Mouse (Mus musculus) intestine, postnatal 0 days (tissue): ENCODE measurements around the gene Camta1. TPM values are rescaled to one million over a fixed set of nuclear protein-coding genes. Genes with fewer than 3 reads are reported as not detected.

Experiments used
- ATAC-seq: fragments of 200-750 bp; cut with Nextera tagmentation; 2 replicates; pipeline ENCODE4 v1.8.0; 2017; ENCODE audit warnings: mild to moderate bottlenecking, moderate TSS enrichment, moderate library complexity
- H3K27ac ChIP-seq: fragments of 300-500 bp; sonication (generic); 2 replicates; pipeline ENCODE4 v1.5.1; 2014; ENCODE audit warnings: mild to moderate bottlenecking, low read depth, low read length, moderate library complexity
- H3K27me3 ChIP-seq: fragments of 300-500 bp; sonication (generic); replicated peaks from 2 replicates; pipeline ENCODE4 v1.6.1; 2014; ENCODE audit warnings: low read length, mixed read lengths; ENCODE audit not compliant: control insufficient read depth, insufficient read depth
- H3K36me3 ChIP-seq: fragments of 300-500 bp; sonication (generic); 2 replicates; pipeline ENCODE4 v1.6.1; 2014; ENCODE audit warnings: mild to moderate bottlenecking, moderate library complexity; ENCODE audit not compliant: control insufficient read depth, insufficient read depth
- H3K4me1 ChIP-seq: fragments of 300-500 bp; sonication (generic); replicated peaks from 2 replicates; pipeline ENCODE4 v1.6.1; 2014; ENCODE audit warnings: antibody characterized with exemption, low read length, mixed read lengths; ENCODE audit not compliant: control insufficient read depth, insufficient read depth
- H3K4me2 ChIP-seq: fragments of 300-500 bp; sonication (generic); replicated peaks from 2 replicates; pipeline ENCODE4 v1.6.1; 2014; ENCODE audit warnings: low read depth, mild to moderate bottlenecking, moderate library complexity
- H3K4me3 ChIP-seq: fragments of 300-500 bp; sonication (generic); 2 replicates; pipeline ENCODE4 v1.5.1; 2014; ENCODE audit warnings: low read depth, low read length
- H3K9ac ChIP-seq: fragments of 300-500 bp; sonication (generic); 2 replicates; pipeline ENCODE4 v1.6.1; 2014; ENCODE audit warnings: mild to moderate bottlenecking, low read depth, low read length
- H3K9me3 ChIP-seq: fragments of 300-500 bp; sonication (generic); 2 replicates; pipeline ENCODE4 v1.6.1; 2016; ENCODE audit warnings: mixed run types; ENCODE audit not compliant: control insufficient read depth
- CTCF ChIP-seq: sonication (generic); IDR thresholded peaks from 2 replicates; pipeline ENCODE4 v1.5.1; 2016; ENCODE audit warnings: low read depth, mild to moderate bottlenecking, control low read depth, antibody characterized with exemption, moderate library complexity
- WGBS: fragments of 180-500 bp; shearing (Covaris S2); extraction: QIAGEN DNeasy Blood & Tissue Kit; methylation state at CpG from one replicate; pipeline ENCODE4 v1.1.7; 2014; 5-methylcytosine and 5-hydroxymethylcytosine counted together
- polyA plus RNA-seq: library from polyadenylated mRNA; unstranded; fragments of >200 nt; fragmentation: Nextera tagmentation; extraction: Ambion mirVana; gene quantifications from 2 replicates; pipeline ENCODE4 v1.2.1, GENCODE M21; 2015

Gene Camta1
- polyA plus RNA-seq, 1 experiment from 2014 or later = 54.1 TPM

GRCm38 (mm10) chr4:151300706-151301105 lies 561.0 kb downstream of the Camta1 start:
- 14% methylated on average over 15 of the region's 15 CpGs for WGBS
- H3K9ac ChIP-seq = no peak overlapping the region
- H3K27ac ChIP-seq = no peak overlapping the region
- no peak for TF ChIP-seq CTCF
- no peaks in the 10 kb centered on the region for H3K9me3 ChIP-seq
- ATAC-seq = no peak
- no peaks in the 10 kb centered on the region for H3K27me3 ChIP-seq
- no peak overlapping the region for H3K4me2 ChIP-seq
- H3K4me3 ChIP-seq = no peak overlapping the region
- H3K36me3 ChIP-seq = no peaks in the 10 kb centered on the region
- H3K4me1 ChIP-seq = no peaks in the 10 kb centered on the region

- Histone ChIP-seq H3K4me2 (no peak overlapping the region), H3K9ac (no peak overlapping the region), H3K4me3 (no peak overlapping the region), H3K36me3 (no peaks in the 10 kb centered on the region), H3K27ac (no peak overlapping the region), H3K9me3 (no peaks in the 10 kb centered on the region), H3K4me1 (no peaks in the 10 kb centered on the region), H3K27me3 (no peaks in the 10 kb centered on the region)
- TF ChIP-seq CTCF = no peak
- no peak for ATAC-seq
- 74% methylated on average over 13 of the region's 13 CpGs for WGBS
Measured at GRCm38 (mm10) chr4:151295515-151296203, 566.0 kb downstream of the Camta1 start.

GRCm38 (mm10) chr4:151288893-151289585 lies 572.6 kb downstream of the Camta1 start:
- Histone ChIP-seq H3K4me2 (no peak overlapping the region), H3K9ac (no peak overlapping the region), H3K36me3 (no peaks in the 10 kb centered on the region), H3K9me3 (no peaks in the 10 kb centered on the region), H3K27ac (no peak overlapping the region), H3K4me1 (no peaks in the 10 kb centered on the region), H3K27me3 (no peaks in the 10 kb centered on the region), H3K4me3 (no peak overlapping the region)
- no peak for ATAC-seq
- no peak for TF ChIP-seq CTCF
- 52% methylated on average over 6 of the region's 6 CpGs for WGBS

- no peak overlapping the region for H3K4me3 ChIP-seq
- no peaks in the 10 kb centered on the region for H3K36me3 ChIP-seq
- ATAC-seq = no peak
- WGBS = 68% methylated on average over 12 of the region's 12 CpGs
- H3K27me3 ChIP-seq = no peaks in the 10 kb centered on the region; the same call in 1 of the 2 replicates
- no peak overlapping the region for H3K27ac ChIP-seq
- no peaks in the 10 kb centered on the region for H3K9me3 ChIP-seq
- no peak overlapping the region for H3K4me2 ChIP-seq
- H3K9ac ChIP-seq = no peak overlapping the region
- no peaks in the 10 kb centered on the region for H3K4me1 ChIP-seq
- TF ChIP-seq CTCF = no peak
Measured at GRCm38 (mm10) chr4:151285905-151286445, 575.7 kb downstream of the Camta1 start.

GRCm38 (mm10) chr4:151285432-151285831 lies 576.2 kb downstream of the Camta1 start:
- TF ChIP-seq CTCF = 0 out of 2 replicates have a peak, but pooled peaks have one; percentile 8
- Histone ChIP-seq H3K27ac (no peak overlapping the region), H3K36me3 (no peaks in the 10 kb centered on the region), H3K9ac (no peak overlapping the region), H3K4me2 (no peak overlapping the region), H3K4me3 (no peak overlapping the region), H3K27me3 (no peaks in the 10 kb centered on the region; the same call in 1 of the 2 replicates), H3K9me3 (no peaks in the 10 kb centered on the region), H3K4me1 (no peaks in the 10 kb centered on the region)
- 69% methylated on average over 3 of the region's 3 CpGs for WGBS
- no peak for ATAC-seq

GRCm38 (mm10) chr4:151283092-151283741 lies 578.5 kb downstream of the Camta1 start:
- no peaks in the 10 kb centered on the region for H3K9me3 ChIP-seq
- 25% methylated on average over 16 of the region's 16 CpGs for WGBS
- no peak overlapping the region for H3K4me2 ChIP-seq
- no peaks in the 10 kb centered on the region for H3K36me3 ChIP-seq
- no peak overlapping the region for H3K27ac ChIP-seq
- TF ChIP-seq CTCF = peak; percentile 91
- H3K9ac ChIP-seq = no peak overlapping the region
- no peak overlapping the region for H3K4me3 ChIP-seq
- H3K4me1 ChIP-seq = no peaks in the 10 kb centered on the region
- ATAC-seq = no peak
- H3K27me3 ChIP-seq = no peaks in the 10 kb centered on the region; the same call in 1 of the 2 replicates
